Mouse (Mus musculus): Measurements from ENCODE around the gene Nde1. TPM values are rescaled to one million over a fixed set of nuclear protein-coding genes. Genes with fewer than 3 reads are reported as not detected.
"Not testable (repeated sequence)": the region's sequence is repeated elsewhere in the genome, so short reads cannot be mapped to it uniquely, and the experiment has no call there.

Nde1 gene
- 37.1 to 76.9 TPM (median 41.7 TPM) in 3 replicates for total RNA-seq (2017)

GRCm38 (mm10) chr16:14162988-14163416, at the start of gene Nde1, which contains the start of gene Marf1:
Gene Nde1, plus strand, starts transcription at chr16:14163275.
Gene Marf1, minus strand, starts transcription at chr16:14163351.
- ATAC-seq (replicated peaks; ENCODE audit: insufficient number of reproducible peaks, low FRiP score, low TSS enrichment, poor library complexity, severe bottlenecking), result peak; percentile 60

GRCm38 (mm10) chr16:14117299-14117698, 45.8 kb upstream of the Nde1 start:
- ATAC-seq (replicated peaks; ENCODE audit: insufficient number of reproducible peaks, low FRiP score, low TSS enrichment, poor library complexity, severe bottlenecking), result no peak

GRCm38 (mm10) chr16:14120941-14121340, 42.1 kb upstream of the Nde1 start:
- ATAC-seq (replicated peaks; ENCODE audit: insufficient number of reproducible peaks, low FRiP score, low TSS enrichment, poor library complexity, severe bottlenecking), result no peak

GRCm38 (mm10) chr16:14121563-14121962, 41.5 kb upstream of the Nde1 start:
- ATAC-seq (replicated peaks; ENCODE audit: insufficient number of reproducible peaks, low FRiP score, low TSS enrichment, poor library complexity, severe bottlenecking), result no peak

GRCm38 (mm10) chr16:14122586-14122985, 40.5 kb upstream of the Nde1 start:
- ATAC-seq (replicated peaks; ENCODE audit: insufficient number of reproducible peaks, low FRiP score, low TSS enrichment, poor library complexity, severe bottlenecking), result no peak

- ATAC-seq (replicated peaks; ENCODE audit: insufficient number of reproducible peaks, low FRiP score, low TSS enrichment, poor library complexity, severe bottlenecking), result no peak
Observed at GRCm38 (mm10) chr16:14123901-14124300, 39.2 kb upstream of the Nde1 start.

GRCm38 (mm10) chr16:14124709-14125108, 38.4 kb upstream of the Nde1 start:
- no peak for ATAC-seq (replicated peaks; ENCODE audit: insufficient number of reproducible peaks, low FRiP score, low TSS enrichment, poor library complexity, severe bottlenecking)

- no peak for ATAC-seq (replicated peaks; ENCODE audit: insufficient number of reproducible peaks, low FRiP score, low TSS enrichment, poor library complexity, severe bottlenecking)
Observed at GRCm38 (mm10) chr16:14125253-14125652, 37.8 kb upstream of the Nde1 start.

- ATAC-seq (replicated peaks; ENCODE audit: insufficient number of reproducible peaks, low FRiP score, low TSS enrichment, poor library complexity, severe bottlenecking), result no peak
Observed at GRCm38 (mm10) chr16:14128977-14129376, 34.1 kb upstream of the Nde1 start.

GRCm38 (mm10) chr16:14130796-14131195, 32.3 kb upstream of the Nde1 start:
- no peak for ATAC-seq (replicated peaks; ENCODE audit: insufficient number of reproducible peaks, low FRiP score, low TSS enrichment, poor library complexity, severe bottlenecking)

GRCm38 (mm10) chr16:14131376-14131775, 31.7 kb upstream of the Nde1 start:
- ATAC-seq (replicated peaks; ENCODE audit: insufficient number of reproducible peaks, low FRiP score, low TSS enrichment, poor library complexity, severe bottlenecking), result no peak

- ATAC-seq (replicated peaks; ENCODE audit: insufficient number of reproducible peaks, low FRiP score, low TSS enrichment, poor library complexity, severe bottlenecking), result no peak
Observed at GRCm38 (mm10) chr16:14131838-14132237, 31.2 kb upstream of the Nde1 start.

- ATAC-seq (replicated peaks; ENCODE audit: insufficient number of reproducible peaks, low FRiP score, low TSS enrichment, poor library complexity, severe bottlenecking), result no peak
Observed at GRCm38 (mm10) chr16:14135014-14135413, 28.1 kb upstream of the Nde1 start.

- no peak for ATAC-seq (replicated peaks; ENCODE audit: insufficient number of reproducible peaks, low FRiP score, low TSS enrichment, poor library complexity, severe bottlenecking)
Observed at GRCm38 (mm10) chr16:14137976-14138561, 25.0 kb upstream of the Nde1 start.

GRCm38 (mm10) chr16:14139106-14139505, 24.0 kb upstream of the Nde1 start:
- ATAC-seq (replicated peaks; ENCODE audit: insufficient number of reproducible peaks, low FRiP score, low TSS enrichment, poor library complexity, severe bottlenecking), result no peak

GRCm38 (mm10) chr16:14143298-14143697, 19.8 kb upstream of the Nde1 start:
- ATAC-seq (replicated peaks; ENCODE audit: insufficient number of reproducible peaks, low FRiP score, low TSS enrichment, poor library complexity, severe bottlenecking), result no peak

- ATAC-seq (replicated peaks; ENCODE audit: insufficient number of reproducible peaks, low FRiP score, low TSS enrichment, poor library complexity, severe bottlenecking), result no peak
Observed at GRCm38 (mm10) chr16:14147712-14148111, 15.4 kb upstream of the Nde1 start.

- no peak for ATAC-seq (replicated peaks; ENCODE audit: insufficient number of reproducible peaks, low FRiP score, low TSS enrichment, poor library complexity, severe bottlenecking)
Observed at GRCm38 (mm10) chr16:14151718-14152117, 11.4 kb upstream of the Nde1 start.

GRCm38 (mm10) chr16:14155638-14156037, 7.4 kb upstream of the Nde1 start:
- not testable (repeated sequence) for ATAC-seq (replicated peaks; ENCODE audit: insufficient number of reproducible peaks, low FRiP score, low TSS enrichment, poor library complexity, severe bottlenecking)

- ATAC-seq (replicated peaks; ENCODE audit: insufficient number of reproducible peaks, low FRiP score, low TSS enrichment, poor library complexity, severe bottlenecking), result no peak
Observed at GRCm38 (mm10) chr16:14156312-14156711, 6.8 kb upstream of the Nde1 start.

- no peak for ATAC-seq (replicated peaks; ENCODE audit: insufficient number of reproducible peaks, low FRiP score, low TSS enrichment, poor library complexity, severe bottlenecking)
Observed at GRCm38 (mm10) chr16:14158536-14158935, 4.5 kb upstream of the Nde1 start.

All from monocyte, adult 5-6 weeks (primary cell).